Mouse (Mus musculus) spleen, adult 18-20 months (tissue): ENCODE measurements around the gene Srms.

Experiments
- DNase-seq, 2 experiments: peaks; one replicate each; pipeline ENCODE4 v3.0.0; 2022; ENCODE audit warnings: mixed read lengths in 2 of 2

The Srms gene

GRCm38 (mm10) chr2:181213021-181213445 lies at the start of gene Srms:
TSS of gene Srms (minus strand) at chr2:181213185.
- peak in 1 of 2 experiments; percentile 59 for DNase-seq

DNA sequence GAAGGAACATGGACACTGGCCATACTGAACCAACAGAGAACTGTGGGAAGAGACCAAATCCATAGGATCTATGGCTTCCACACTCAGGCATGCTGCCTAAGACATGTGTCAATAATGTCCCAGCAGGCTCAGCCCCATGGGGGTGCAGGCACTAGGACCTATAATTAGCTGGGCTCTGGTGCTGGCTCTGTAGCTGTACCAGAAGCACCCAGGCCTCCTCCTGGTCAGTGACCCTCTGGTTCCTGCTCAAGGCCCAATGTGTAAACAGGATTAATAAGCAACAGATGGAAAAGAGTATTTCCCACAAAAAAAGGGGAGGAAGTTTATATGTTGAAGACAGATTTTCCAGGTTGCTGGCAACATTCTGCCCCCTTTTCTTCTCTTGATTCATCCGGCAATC lies 40.3 kb upstream of the Srms start:
- DNase-seq, result no peak

GRCm38 (mm10) chr2:181251841-181252240 lies 38.9 kb upstream of the Srms start:
- DNase-seq, result no peak

DNA sequence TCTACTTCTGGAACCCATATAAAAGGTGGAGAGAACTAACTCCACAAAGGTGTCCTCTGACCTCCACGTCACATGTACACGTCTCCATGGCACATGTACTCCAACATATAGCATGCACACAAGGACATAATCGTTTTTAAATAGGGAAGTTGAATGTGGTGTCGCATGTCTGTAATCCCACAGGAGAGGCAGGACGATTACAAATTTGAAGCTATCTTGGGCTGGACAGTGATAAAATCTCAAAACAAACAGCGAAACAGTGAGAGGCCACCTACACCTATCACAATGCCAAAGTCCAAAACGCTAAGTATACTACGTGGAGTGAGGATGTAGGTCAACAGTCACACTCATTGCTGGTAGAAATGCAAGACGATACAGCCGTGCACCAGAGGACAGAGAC lies 36.2 kb upstream of the Srms start:
- DNase-seq, result no peak

GRCm38 (mm10) chr2:181245031-181245430 lies 32.0 kb upstream of the Srms start:
- DNase-seq, result no peak

- DNase-seq, result peak in 1 of 2 experiments; percentile 33
Measured at GRCm38 (mm10) chr2:181243706-181244394, 30.9 kb upstream of the Srms start.

- no peak for DNase-seq
Measured at GRCm38 (mm10) chr2:181242314-181242665, 29.3 kb upstream of the Srms start.

GRCm38 (mm10) chr2:181241602-181242313 lies 28.8 kb upstream of the Srms start, which contains the start of gene Helz2:
TSS of gene Helz2 (minus strand) at chr2:181242027.
- DNase-seq, result peak; percentile 59 to 63

DNA sequence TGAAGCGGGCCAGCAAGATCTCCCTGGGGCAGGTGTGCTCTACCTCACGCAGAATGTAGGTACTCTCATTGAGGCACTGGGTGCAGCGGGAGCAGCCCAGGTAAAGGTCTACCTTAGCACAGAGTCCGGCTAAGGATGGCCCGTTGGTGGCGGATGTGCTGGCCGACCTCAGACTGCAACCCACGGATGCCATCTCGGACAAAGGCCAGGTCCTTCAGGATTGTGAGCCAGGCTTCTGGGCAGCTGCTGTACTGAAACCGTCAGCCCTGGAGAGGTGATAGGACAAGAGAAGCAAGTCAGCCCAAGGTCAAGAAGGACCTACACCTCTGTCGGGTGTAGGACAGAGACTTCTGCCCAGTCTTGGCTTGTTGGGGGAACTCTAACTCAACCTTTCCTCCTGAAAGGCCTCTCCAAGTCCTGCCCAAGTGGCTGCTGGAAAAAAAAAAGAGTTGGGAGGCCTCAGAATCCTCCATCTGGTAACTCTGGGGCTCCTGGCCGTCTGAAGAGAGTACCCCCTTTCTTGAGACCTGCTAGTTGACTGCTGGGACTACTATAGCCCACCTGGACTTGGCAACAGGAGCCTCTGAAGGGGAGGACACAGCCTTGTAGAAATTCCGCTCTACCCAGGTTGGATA lies 27.9 kb upstream of the Srms start:
- no peak for DNase-seq

DNA sequence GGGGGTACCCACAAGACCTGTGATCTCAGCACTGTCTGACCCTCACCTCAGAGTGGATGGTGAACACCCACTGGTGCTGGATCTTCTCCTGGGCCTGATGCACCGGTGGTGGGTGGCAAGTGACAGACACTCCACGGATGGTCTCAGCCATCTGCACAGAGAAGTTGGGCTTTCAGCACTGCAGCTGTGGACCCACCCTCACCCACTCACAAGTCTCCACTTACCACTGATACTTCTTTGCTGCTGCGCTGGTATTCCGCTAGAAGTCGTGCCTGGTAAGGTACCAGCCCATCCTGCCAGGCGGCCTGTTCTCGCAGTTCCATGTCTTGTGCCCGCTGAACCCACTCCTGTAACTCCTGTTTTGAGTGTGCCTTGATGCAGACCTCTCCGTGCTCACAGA lies 26.3 kb upstream of the Srms start:
- peak in 1 of 2 experiments; percentile 17 for DNase-seq

GRCm38 (mm10) chr2:181238861-181239260 lies 25.9 kb upstream of the Srms start:
- peak in 1 of 2 experiments; percentile 26 for DNase-seq

GRCm38 (mm10) chr2:181238091-181238610 lies 25.2 kb upstream of the Srms start:
- peak in 1 of 2 experiments; percentile 10 for DNase-seq

- no peak for DNase-seq
Measured at GRCm38 (mm10) chr2:181237251-181238014, 24.4 kb upstream of the Srms start.

DNA sequence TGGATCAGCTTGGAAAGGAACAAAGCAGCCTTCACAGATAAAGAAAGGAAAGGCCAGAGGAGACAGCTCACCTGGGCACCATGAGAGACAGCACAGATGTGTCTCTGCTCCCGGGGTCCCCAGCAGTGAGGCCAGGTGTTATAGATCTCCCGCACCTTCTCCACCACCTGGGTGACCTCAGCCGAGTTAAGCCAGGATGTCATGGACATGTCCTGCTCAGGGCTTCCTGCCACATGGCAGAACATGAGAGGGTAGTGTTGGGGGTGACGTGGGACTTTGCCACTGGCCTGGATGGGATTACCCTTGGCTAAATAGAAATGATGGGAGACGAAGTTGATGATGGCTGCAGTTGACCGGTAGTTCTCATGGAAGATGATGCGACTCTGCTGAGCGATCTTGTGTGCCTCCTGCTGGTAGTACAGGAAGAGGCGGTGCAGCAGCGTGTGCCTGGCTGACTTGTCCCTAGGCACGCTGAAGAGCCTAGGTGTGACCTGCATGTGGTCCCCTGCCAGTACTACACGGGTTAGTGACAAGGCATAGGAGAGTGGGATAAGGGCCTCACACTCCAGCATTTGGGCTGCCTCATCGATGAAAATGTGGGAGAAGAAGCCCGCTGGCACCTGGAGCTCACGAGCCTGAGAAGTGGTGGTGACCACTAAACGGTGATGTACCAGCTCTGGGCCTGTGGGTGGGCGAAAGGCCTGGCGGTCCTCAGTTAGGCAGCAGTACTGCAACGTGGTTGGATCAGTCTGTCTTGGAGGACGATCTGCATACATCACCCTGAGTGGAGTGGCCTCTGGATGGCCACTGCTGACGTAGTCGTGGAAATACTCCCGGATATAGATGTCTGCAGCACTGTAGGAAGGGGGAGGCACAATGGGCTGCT lies 22.9 kb upstream of the Srms start:
- DNase-seq, result no peak

DNA sequence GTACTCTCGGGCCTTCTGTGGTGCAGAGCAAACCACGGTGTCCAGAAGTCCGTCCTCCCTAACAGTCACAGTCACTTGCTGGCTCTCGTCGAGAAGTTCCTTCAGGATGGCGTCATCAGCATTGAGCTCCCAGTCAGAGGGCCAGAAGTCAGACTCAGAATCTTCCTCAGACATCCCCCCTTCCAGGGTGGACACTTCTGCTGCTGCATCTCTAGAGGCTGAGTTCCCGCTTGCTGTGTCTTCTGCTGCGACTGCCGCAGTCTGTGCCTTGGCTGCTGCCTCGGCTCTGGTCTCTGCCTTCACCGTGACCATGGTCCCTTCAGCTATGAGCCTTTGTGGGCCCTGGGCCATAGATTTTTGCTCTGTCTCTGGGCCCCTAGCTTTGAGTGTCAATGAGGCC lies 21.7 kb upstream of the Srms start:
- DNase-seq, result no peak

DNA sequence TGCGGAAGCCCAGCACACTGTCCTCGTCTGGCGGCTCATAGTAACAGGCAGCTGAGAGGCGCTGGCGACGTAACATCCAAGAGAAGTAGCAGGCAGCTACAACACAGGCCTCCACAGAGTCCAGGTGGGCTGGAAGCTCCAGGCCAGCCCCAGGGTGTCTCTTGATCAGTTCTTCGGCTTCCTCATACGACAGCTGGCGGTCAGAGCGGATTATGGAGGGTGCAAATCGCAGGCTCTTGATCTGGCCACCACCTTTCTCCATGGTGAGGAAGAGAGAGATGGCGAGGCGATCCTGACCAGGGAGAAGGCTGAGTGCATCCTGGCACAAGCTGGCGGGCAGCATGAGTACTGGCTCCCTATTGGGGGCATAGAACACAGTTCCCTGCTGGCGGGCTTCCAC lies 20.5 kb upstream of the Srms start:
- no peak for DNase-seq

- no peak for DNase-seq
Measured at GRCm38 (mm10) chr2:181231171-181231570, 18.2 kb upstream of the Srms start.

GRCm38 (mm10) chr2:181228335-181228734 lies 15.3 kb upstream of the Srms start:
- no peak for DNase-seq

DNA sequence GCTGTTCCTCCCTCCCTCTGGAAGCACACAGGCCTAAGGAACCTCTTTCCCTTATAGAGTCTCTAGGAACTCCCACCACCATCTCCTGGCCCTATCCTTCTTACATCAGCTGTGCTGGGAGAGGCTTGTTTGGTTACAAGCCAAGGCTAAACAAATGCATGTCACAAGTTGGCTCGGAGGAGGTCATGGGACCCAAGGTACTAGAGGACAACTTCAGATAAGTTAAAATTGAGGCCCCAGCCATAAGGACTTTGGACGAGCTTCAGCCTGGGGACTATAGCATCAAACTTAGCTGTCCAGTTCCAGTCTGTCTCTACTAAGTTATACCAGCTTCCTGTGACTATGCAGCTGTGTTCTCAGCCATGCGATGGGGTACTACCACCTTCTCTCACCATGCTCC lies 14.1 kb upstream of the Srms start:
- no peak for DNase-seq

DNA sequence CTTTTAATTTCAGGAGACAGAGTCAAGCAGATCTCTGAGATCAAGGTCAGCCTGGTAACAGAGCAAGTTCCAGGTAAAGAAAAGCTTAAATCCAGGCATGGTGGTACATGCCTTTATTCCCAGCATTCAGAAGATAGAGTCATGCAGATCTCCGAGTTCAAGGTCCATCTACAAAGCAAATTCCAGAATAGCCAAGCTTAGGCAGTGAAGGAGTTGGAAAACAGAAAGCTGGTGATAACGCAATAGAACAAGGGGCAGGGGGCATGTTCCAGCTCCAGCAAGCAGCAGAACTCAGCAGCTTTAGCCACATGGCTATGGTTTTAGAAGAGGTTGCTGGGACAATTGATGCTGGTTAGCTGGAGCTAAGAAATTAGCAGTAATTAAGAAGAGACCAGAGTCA lies 12.0 kb upstream of the Srms start:
- no peak for DNase-seq

DNA sequence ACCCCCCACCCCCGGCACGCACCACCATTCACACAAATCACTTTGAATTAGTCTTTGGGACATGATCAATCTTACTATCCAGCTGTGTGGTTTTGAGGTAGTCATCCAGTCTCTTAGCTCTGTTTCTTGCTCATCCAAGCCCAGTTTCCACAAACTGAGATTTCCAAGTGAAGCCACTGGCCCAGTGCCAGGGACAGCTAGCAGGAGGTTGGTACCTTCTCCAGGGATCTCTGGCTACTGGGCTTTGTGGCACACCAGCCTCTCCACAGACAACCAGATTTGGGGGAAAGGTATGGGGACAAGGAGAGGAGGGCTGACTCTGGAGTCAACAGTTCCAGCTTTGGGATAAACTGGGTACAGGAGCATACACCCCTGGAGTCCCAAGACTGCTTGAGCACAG lies 7.4 kb upstream of the Srms start:
- no peak for DNase-seq
